Mouse (Mus musculus): ENCODE results near the gene Myocos.

DNA sequence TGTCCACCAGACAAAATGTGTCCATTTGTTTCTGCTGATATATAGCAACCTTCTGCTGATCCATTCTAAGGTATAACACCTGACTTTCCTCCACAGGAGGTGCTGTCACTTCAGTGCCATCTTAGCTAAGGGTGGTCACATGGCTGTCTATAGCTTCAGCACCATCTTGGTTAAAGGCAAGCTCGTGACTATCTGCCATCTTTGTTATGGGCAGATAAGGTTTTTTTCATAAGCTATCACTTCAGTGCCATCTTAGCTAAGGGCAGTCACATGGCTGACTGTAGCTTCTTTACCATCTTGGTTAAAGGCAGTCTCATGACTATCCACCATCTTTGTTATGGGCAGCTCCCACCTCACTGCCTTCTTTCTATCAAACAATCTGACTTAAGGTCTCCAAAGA is 42.5 kb downstream of the Myocos start:
- TF ChIP-seq CTCF (IDR thresholded peaks at IDR 0.05; ENCODE audit: borderline replicate concordance, extremely low read depth, insufficient read depth, insufficient read length) (no peak), POLR2A (IDR thresholded peaks at IDR 0.05; ENCODE audit: borderline replicate concordance, extremely low read depth, insufficient read depth, insufficient read length, poor library complexity, severe bottlenecking) (no peak)
